Mouse (Mus musculus) frontal cortex, postnatal 25 days (tissue): ENCODE data around the gene Prkca.

ENCODE experiments used
- DNase-seq, 2 experiments: peaks; one replicate each; pipeline ENCODE4 v3.0.0; 2022; ENCODE audit warnings: low spot score in 2 of 2

Gene Prkca

DNA sequence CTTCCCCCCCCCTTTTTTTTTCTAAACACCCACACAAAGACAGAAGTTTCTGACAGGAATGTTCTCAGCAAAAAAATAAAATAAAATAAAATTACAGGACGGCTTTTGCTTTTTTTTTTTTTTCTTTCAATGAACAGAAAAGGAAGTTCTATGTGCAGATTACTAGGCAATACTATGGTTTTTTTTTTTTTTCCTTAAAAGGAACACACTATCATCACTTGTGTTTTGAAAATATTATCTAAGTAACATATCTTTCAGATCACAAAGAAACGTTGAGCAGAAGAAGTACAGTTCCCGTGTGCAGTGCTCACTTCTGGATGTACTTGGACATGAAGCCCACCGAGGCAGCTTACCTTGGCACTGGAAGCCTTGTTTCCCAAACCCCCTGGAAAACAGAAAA lies 3.4 kb downstream of the Prkca start:
- no peak for DNase-seq

DNA sequence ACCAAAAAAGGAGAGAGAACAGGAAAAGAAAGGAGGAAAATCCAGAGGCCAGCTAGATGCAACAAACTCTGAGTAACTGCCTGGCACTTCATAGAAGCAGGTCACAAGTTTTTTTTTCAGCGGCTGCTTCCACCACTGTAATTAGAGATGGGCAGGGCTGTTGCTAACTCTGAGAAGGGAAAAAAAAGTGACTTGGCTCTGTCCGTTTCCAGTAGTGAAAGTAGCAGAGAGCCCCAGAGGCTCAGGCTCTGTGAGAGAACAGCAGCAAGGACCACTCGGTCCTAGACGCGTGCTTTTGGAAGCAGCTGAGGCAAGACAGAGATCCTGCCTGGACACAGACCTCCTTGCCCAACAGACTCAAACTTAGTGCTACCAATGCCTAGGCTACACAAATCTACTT lies 7.3 kb downstream of the Prkca start:
- DNase-seq = no peak

DNA sequence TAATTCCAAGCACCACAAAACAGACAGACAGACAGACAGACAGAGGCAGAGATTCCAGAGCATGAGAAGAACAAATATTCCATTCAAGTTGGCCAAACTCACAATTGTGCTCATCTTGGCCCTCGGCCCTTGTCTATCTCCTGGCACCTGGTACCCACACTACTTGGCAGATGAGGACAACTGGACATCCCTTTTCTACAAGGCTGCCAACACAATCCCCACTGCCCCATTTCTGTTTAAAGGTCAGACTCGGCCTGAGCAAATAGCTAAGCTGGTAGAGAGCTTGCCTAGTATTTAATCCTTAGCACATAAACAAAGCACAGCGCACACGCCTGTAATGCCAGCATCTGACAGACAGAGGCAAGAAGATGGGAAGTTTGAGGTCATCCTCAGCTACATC lies 8.2 kb downstream of the Prkca start:
- DNase-seq = no peak

DNA sequence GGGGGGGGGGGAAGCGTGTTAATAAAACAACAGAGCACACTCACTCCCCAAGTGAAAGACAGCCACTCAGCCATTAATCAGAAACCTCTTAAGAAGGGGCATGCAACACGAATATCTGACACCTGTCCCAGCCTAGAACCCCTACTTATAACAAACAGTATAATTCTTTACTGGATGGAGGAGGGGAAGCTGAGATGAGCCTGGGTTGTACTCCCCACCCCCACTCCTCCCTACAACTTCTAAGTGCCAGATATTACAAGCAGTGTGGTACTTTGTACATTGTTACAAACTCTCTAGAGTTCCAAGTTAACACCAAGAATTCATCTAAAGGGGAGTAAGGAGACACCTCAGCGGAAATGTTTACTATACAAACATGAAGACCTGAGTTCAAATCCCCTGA lies 9.1 kb downstream of the Prkca start:
- DNase-seq = no peak

DNA sequence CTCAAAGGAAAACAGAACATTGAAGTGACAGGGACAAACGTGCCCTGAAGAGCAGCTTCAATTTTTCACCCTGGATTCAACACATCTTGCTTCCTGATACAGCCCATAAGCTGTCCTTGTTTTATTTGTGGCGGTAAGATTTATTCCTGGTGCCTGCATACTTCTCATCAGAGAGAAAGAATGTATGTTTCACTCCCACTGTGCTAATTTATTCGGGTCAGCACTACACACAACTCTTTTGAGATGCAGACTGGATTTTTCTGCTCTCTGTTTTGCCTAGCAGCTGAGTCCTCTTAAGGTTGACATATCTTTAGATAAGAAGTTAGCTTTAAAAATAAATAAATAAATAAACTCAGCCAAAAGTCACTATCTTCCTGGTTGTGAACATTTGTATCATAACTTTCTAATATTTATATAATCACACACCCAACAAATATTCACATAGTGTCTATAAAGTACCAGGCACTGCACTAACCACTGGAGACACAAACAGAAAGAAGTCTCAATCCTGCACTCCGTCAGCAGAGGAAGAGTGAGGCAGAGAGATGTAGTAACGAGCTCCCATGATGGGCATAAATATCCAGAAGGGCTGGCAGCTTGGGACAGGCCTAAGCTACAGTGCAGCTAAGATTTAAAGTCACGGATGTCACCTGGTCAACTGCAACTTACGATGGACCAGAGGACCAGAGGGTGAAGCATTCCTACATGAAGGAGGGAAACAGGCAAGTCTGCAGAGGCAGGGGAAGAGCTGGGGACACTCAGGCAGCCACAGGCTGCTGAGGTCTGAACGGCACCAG lies 9.9 kb downstream of the Prkca start:
- no peak for DNase-seq

DNA sequence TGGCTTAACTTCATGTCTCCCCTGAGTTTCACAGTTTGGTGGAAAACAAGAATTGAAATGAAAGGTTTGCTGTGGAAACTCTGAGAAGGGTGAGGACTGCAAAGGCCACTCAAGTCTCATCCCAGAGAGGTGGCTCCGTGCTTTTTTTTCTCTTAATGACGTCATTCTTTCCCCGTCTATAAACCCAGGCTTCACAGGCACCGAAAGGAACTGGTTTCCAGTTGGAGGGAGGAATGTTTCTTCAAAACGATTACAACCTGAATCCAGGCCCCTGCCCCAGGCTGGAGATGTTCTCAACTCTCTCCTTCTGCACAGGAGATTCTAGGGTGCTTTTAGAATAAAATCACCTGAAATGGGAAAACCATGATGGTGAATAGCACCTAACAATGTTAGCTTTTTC lies 10.7 kb downstream of the Prkca start:
- no peak for DNase-seq

DNA sequence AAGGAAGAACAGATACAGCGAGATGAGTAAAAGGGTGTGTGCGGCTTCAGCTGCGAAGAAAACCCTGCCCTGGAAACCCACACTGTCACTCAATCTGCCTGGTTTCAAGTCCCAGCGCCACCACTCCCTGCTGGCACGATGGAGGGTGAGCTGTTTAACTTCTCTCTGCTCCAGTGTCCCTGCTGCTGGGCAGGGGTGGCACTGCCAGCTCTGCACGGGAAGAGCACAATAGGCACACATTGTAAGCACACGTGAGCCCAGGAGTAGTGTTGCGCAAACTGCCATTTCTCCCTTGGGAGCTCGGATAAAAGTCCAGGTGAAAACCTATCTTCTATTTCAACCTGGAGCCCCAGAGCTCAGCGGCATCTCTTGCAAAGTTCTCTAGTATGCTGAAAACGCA lies 12.9 kb downstream of the Prkca start:
- no peak for DNase-seq

DNA sequence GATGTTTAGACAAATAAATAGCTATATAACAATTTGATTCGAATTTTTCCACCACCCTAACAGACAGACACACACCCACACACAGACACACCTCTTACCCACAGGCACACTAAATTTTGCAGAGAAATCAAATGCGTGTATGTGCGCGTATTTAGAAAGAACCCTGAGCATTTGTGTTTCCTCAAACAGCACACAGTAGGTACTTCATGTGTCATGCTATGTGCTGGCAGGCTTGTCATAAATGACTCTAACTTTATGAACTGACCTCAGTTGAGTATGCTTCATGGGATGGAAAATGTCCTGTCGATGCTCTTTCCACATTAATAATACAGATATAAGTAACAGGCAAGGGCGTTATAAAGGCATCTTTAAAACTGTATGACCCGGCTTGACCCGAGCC lies 17.8 kb downstream of the Prkca start:
- no peak for DNase-seq

DNA sequence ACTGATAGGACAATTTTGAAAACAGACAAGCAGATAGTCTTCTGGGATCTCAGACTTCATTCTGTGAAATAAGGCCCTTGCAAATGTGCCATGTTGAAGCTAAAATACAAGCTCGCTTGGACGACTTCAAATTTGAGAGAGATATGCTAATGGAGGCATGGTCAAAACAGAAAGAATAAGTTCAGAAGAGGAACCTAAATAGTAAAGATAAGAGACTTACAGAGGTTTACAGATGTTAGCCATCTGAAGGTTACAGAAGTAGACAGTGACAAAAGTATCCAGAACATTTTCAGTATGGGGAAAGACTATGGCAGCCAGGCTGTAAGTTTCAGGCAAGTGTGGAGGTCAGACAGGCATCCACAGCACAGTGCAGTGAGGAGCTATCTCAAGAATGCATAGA lies 21.6 kb downstream of the Prkca start:
- no peak for DNase-seq

DNA sequence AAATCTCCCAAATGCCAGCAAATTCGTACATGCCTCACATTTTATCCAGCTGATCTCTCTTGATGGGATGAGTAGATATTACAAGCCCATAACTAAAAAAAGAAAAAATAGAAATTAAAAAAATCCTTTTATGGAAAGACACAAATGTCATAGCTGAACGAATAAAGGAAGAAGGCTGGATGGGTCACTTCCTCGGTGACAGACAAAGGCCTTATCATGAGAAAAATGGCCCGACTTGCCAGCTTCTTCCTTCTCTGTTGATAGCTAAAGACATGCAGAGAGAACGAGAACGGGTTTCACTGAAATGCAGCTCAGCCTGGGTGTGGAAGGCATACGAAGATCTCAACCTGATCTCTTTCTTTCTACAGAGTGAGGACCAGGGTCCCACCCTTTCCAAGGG lies 23.2 kb downstream of the Prkca start:
- no peak for DNase-seq

DNA sequence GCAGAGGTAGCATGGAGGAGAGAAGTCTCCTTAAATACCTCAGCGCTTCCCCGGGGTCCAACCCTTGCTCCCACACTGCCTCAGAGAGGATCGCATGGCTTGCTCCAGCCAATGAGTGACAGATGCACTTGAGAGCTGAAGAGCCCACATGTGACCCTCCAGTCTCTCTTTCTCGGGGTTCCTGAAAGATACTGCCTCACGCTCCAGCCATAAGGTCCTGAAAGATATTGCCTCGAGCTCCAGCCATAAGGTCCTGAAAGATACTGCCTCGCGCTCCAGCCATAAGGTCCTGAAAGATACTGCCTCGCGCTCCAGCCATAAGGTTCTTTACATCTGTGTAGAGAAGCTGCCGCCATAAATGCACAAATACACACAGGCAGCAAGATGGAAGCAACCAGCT lies 24.6 kb downstream of the Prkca start:
- no peak for DNase-seq

DNA sequence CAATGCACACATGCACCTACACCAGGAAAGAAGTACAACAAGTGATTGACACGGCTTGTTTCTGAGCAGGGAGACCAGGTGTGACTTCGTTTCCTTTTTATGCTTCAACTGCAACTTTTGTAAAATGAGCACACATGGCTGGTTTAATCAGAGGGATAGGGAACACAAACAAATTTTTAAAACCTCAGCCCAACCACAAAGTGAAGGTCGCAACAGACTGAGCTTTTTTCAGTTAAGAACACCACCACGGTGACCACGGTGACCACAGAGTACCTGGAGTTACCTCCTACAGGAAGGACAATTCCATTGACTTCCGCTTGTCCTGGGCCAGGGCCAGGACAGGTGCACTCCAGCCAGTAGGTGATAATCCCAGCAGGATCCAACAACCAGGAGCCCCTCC lies 25.9 kb downstream of the Prkca start:
- no peak for DNase-seq

DNA sequence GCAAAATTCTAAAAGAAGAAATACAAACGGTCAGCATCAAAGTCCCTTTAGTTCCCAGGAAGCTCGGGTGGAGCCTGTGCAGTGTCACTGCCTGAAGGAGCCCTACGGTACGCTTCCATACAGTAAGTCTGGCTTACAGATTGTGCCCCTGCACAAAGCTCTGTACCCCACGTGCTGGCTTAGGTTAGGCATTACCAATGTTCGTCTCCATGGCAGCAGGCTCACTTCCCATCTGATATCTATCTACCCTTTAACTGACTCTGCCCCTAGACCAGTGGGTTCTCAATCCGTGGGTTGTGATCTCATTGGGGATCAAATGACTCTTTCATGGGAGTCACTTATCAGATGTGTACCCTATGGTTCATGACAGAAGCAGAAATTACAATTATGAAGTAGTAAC lies 28.0 kb downstream of the Prkca start:
- no peak for DNase-seq

DNA sequence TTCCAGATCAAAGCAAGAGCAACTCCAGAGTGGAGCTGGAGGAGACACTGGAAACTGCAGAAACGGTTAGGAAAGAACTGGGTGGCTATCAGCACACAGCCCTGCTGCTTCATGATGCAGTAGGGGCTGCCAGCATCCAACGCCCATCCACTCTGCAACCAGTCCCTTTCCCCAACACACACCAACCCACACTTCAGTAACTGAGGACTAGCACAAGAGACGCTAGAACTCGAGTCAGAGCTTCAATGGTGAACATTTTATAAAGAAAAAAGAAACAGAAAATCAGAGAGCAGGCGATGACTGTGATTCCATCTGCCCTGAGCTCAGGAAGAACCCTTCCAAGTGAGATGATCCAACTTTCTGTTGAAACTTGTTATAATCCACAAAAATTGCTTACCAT lies 31.2 kb downstream of the Prkca start:
- DNase-seq = no peak

DNA sequence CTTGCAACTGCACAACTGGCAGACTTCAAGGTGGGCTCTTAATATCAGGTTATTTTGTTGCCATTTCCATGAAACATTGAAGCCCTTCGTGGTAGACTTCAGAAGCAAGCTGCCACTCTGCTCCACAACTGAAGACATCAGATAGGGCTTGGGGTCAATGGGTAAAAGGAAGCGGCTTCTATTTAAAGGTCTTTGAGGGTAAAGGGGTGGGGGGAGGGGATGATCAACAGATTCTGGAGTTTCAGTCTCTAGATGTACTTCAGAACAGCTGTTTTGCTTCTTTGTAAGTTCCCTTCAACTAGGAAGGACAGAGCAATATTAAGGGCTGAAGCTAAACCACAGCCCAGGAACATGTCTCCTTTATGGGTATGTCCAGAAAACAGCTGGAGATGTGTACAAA lies 31.8 kb downstream of the Prkca start:
- no peak for DNase-seq

DNA sequence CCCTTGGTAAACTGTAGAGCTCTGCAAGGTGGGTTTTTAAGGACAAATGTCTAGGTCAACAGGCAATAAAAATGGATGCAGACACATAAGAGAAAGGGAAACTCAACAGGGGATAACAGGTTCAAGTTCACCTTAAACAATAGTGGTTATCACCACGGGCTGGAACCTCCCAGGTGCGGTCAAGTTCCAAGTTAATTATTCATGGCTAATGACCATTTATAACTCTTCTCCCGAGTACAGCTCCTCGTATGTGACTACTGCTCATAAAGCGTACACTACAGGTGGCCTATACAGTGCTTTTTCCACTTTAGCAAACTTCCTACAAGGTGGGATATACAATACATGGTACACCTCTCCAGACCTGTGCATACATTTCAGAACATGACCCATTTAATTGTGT lies 33.9 kb downstream of the Prkca start:
- DNase-seq = no peak

DNA sequence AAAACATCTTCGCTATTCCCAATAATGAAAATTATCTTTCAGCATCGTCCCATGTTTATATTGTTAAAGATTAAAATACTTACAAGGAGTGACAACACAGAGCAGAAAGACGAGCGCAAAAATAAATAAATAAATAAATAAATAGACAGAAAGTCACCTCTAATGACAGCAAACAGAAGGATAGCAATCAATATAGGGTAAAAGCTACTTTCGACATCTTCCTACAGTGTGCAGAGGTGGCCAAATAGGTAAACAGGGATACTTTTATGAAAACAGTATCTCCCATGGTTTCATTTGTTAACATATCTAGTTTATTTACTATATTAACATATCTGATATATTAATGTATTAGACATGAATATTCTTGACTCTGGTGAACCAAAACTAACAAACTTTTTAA lies 35.5 kb downstream of the Prkca start:
- no peak for DNase-seq

DNA sequence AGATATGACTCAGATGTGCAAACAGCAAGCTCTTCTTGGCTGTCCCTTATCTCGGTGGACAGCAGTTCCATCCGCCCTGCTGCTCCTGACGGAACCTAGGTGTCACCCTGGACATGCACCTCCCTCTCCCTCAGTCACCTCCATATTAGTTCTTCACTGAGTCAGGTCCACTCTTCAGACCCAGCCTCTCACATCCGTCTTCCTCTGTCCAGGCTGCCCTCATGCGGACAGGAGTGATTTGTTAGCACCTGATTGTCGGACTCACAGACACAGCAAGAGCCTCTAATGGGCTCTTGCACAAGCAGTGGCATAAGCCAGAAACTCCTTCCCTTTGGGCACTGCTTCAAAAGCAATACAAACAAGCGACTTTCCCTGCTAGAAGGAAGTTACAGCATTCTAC lies 36.5 kb downstream of the Prkca start:
- no peak for DNase-seq

DNA sequence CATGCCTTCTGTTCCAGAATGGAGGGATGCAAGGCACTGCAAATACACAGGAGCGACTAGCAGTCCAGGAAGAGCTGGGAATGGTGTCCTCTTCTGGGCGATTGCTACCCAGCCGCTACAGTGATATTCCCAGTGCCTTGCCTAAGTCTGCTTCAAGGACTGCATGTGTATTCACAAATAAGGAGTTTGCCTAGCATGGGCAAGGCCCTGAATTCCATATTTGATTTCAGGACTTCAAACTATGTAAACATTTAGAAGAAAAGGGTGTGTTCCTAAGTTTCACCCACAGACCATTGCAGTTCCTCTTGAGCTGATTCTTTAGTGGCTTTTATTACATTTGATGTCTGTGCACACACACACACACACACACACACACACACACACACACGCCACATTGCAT lies 39.9 kb downstream of the Prkca start:
- DNase-seq = no peak

DNA sequence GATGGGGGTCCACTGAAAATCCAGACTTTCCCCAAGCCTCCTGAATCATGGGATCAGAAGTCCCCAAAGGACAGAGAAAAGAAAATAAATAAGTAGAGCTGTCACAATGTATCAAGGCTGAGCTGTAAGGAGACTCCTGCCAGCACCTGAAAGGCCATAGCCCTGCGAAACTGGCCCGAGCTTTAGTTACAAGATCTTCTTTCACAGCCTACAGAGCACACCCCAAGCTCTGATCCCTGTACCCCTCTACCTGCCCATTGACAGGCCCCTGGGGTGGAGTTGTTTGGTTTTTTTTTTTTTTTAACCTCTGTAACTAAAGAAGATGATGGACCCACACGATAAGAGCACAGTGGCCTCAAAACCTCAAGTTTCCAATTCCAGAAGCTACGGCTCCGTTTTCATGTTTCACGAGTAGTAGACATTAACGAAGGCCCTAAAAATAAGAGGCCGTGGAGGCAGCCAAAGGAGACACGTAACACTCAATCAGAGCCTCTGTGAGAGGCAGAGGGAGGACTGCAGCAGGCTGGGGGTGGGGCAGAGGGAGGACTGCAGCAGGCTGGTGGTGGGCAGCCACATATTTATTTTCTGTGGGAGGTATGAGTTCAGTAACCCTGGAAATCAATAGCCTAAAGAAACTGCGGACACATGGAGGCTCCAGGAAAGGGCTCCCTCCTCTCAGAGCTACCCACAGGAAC lies 41.8 kb downstream of the Prkca start:
- no peak for DNase-seq

DNA sequence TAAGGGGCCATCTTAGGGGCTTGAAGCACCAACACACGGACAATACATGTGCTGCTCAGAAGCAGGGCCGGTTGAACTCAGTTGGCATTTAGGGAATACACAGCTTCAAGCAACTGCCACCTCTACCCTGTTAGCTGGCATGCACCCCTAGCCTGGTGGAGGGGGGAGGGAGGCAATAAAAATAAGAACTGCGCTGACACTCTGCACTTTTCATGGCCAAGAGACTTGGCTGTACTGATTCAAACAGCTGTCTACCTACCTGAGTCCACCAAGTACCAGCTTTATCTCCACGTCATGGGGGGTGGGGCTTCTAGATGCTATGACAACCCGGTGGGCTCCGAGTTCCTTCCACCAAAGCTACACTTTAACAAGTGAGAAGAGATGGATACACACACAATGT lies 42.7 kb downstream of the Prkca start:
- no peak for DNase-seq

DNA sequence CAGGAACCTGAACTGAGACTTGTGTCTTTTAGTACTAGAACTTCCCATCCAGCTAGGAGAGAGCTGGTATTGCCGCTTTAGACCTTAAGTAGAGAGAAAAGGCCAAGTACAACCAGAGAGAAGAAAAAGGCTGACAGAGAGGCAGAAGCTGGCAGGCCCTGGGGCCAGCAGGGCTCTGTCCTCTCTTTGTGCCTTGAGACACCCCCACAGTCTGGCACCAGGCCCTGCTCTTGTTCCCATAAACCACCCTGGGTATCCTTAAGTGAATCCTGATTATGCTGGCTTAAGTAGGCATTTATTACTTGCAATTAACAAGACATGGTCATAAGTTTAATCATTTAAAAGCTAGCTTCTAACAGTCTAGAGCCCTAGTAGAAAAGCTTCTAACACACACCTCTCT lies 43.3 kb downstream of the Prkca start:
- no peak for DNase-seq

DNA sequence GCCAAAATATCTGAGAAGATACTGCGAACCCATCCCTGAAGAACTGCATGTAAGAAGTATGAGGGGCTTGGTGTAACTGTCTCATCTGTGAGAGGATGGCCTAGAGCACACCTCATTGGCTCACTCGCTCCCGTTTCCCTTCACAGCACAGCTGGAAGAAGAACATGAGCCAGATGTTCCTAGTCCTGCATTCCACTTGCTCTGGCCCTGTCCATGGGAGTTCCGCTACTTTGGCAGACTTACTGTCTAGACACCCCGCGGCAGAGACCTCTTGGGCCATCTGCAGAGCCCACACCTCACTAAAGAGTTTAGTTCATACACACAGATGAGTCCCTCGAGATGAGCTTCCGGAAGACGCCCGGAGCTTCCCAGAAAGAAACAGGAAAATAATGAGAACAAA lies 43.8 kb downstream of the Prkca start:
- DNase-seq = no peak

DNA sequence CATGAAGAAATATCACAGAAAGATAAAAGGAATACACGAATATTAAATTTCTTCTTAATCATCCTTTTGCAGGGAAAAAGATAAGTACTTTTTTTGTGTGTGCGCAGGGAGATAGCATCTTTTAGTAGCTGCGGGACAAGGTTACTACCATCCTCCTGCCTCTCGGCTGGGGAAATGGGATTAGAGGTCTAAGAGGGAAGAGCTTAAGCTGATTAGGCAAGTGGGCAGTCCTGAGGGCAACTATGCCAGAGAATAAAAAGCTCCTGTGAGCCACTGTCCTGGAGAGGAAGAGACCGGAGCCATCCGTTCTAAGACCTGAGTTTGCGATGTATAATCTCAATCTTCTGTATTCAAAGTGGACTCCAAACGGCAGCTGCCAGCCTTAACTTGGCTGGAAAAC lies 45.8 kb downstream of the Prkca start:
- DNase-seq = no peak
